Mouse (Mus musculus): Measurements from ENCODE around the gene Slc17a4. TPM values are rescaled to one million over a fixed set of nuclear protein-coding genes. Genes with fewer than 3 reads are reported as not detected.
A peak's percentile ranks its signal among the peaks of the same experiment; 100 is the strongest.

Gene Slc17a4
- polyA plus RNA-seq, 1 experiment from 2014 or later: 0.21 TPM

DNA sequence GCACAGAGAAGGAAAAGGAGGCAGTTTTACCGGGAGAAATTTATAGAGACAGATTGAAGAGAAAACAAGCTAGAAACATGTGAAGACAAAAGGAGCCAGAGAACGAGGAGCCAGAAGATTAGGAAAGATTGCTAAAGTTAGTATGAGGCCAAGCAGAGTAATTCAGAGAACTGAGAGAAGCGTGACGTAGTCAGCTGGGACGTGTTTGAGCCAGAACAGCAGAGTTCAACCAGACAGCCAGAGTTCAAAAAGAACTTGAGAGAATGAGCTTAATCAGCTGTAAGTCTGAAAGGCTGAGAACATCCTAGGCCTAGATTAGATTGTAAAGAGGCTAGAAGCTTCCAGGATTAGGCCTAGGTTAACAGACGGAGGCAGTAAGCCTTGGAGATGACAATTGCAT is 25.5 kb upstream of the Slc17a4 start:
- H3K4me2 ChIP-seq (replicated peaks; ENCODE audit: low read depth): no peak overlapping the region
- no peaks in the 10 kb centered on the region for H3K36me3 ChIP-seq (ENCODE audit: control insufficient read depth, insufficient read depth, low read length)
- WGBS: 43% methylated on average over 6 of the region's 6 CpGs
- H3K4me3 ChIP-seq (ENCODE audit: low read depth, low read length): no peak overlapping the region
- H3K27ac ChIP-seq (replicated peaks): 0 out of 2 replicates have a peak overlapping the region, but pooled peaks have one; percentile 35
- no peak for TF ChIP-seq CTCF (IDR thresholded peaks at IDR 0.05; ENCODE audit: low read depth)
- TF ChIP-seq EP300 (optimal IDR thresholded peaks at IDR 0.05): no peak
- H3K9me3 ChIP-seq (ENCODE audit: control insufficient read depth, low read length): no peaks in the 10 kb centered on the region
- no peak overlapping the region for H3K9ac ChIP-seq (ENCODE audit: low read length)
- ATAC-seq (ENCODE audit: low FRiP score, low TSS enrichment) (no peak), DNase-seq (ENCODE audit: low spot score) (no peak)
- H3K4me1 ChIP-seq (replicated peaks; ENCODE audit: control insufficient read depth, insufficient read depth): no peaks in the 10 kb centered on the region
- no peaks in the 10 kb centered on the region for H3K27me3 ChIP-seq (ENCODE audit: control insufficient read depth, insufficient read depth, low read length)

DNA sequence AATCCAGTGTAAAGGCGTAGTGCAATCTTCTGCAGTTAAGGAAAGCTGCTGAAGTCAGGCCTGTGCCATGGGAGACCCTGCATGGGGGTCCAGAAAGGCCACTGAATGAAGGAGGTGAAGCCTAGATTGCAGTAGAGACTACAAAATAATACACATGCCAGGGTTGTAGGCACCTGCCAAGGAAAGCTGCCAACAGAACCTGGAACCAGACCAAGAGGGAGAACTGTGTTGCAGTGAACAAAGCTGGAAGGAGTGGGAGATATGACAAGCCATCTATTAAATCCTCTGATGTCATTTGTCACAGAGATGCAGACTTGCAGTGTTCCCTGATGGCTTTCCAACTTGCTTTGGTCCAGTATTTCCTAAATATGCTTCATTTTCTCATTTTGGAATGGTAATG is 23.9 kb upstream of the Slc17a4 start:
- Histone ChIP-seq H3K27ac (replicated peaks) (no peak overlapping the region), H3K4me2 (replicated peaks; ENCODE audit: low read depth) (no peak overlapping the region), H3K4me3 (ENCODE audit: low read depth, low read length) (no peak overlapping the region), H3K9me3 (ENCODE audit: control insufficient read depth, low read length) (no peaks in the 10 kb centered on the region), H3K4me1 (replicated peaks; ENCODE audit: control insufficient read depth, insufficient read depth) (no peaks in the 10 kb centered on the region), H3K9ac (ENCODE audit: low read length) (no peak overlapping the region), H3K27me3 (ENCODE audit: control insufficient read depth, insufficient read depth, low read length) (no peaks in the 10 kb centered on the region), H3K36me3 (ENCODE audit: control insufficient read depth, insufficient read depth, low read length) (no peaks in the 10 kb centered on the region)
- no peak for TF ChIP-seq EP300 (optimal IDR thresholded peaks at IDR 0.05)
- TF ChIP-seq CTCF (IDR thresholded peaks at IDR 0.05; ENCODE audit: low read depth): no peak
- DNase-seq (ENCODE audit: low spot score): no peak
- no peak for ATAC-seq (ENCODE audit: low FRiP score, low TSS enrichment)
- WGBS: 94% methylated on average over 1 of the region's 1 CpGs

GRCm38 (mm10) chr13:23934211-23934520 is 19.4 kb upstream of the Slc17a4 start, which contains the start of gene Hist1h2aa:
Hist1h2aa (plus strand) TSS chr13:23934462.
- WGBS: 91% methylated on average over 10 of the region's 10 CpGs
- no peaks in the 10 kb centered on the region for H3K4me1 ChIP-seq (replicated peaks; ENCODE audit: control insufficient read depth, insufficient read depth)

GRCm38 (mm10) chr13:23933421-23934210 is 18.8 kb upstream of the Slc17a4 start, which contains the start of gene Hist1h2ba:
Hist1h2ba (minus strand) TSS chr13:23934156.
- WGBS: 91% methylated on average over 35 of the region's 39 CpGs
- Histone ChIP-seq H3K9me3 (ENCODE audit: control insufficient read depth, low read length) (no peaks in the 10 kb centered on the region), H3K27ac (replicated peaks) (no peak within 1 kb of the TSS), H3K27me3 (ENCODE audit: control insufficient read depth, insufficient read depth, low read length) (no peaks in the 10 kb centered on the region), H3K9ac (ENCODE audit: low read length) (no peak within 1 kb of the TSS), H3K4me2 (replicated peaks; ENCODE audit: low read depth) (no peak within 1 kb of the TSS), H3K36me3 (ENCODE audit: control insufficient read depth, insufficient read depth, low read length) (no peaks in the 10 kb centered on the region), H3K4me3 (ENCODE audit: low read depth, low read length) (no peak within 1 kb of the TSS), H3K4me1 (replicated peaks; ENCODE audit: control insufficient read depth, insufficient read depth) (0 out of 2 replicates have a peak, but pooled peaks cover under 1% of the 10 kb centered on the region)
- no peak for TF ChIP-seq EP300 (optimal IDR thresholded peaks at IDR 0.05)
- TF ChIP-seq CTCF (IDR thresholded peaks at IDR 0.05; ENCODE audit: low read depth): no peak
- DNase-seq (ENCODE audit: low spot score): no peak
- ATAC-seq (ENCODE audit: low FRiP score, low TSS enrichment): no peak

More at GRCm38 (mm10) chr13:23934211-23934520, 19.4 kb upstream of the Slc17a4 start, which contains the start of gene Hist1h2aa:
- no peaks in the 10 kb centered on the region for H3K27me3 ChIP-seq (ENCODE audit: control insufficient read depth, insufficient read depth, low read length)
- ATAC-seq (ENCODE audit: low FRiP score, low TSS enrichment) (no peak), DNase-seq (ENCODE audit: low spot score) (no peak)
- no peak within 1 kb of the TSS for H3K4me2 ChIP-seq (replicated peaks; ENCODE audit: low read depth)
- H3K9ac ChIP-seq (ENCODE audit: low read length): no peak within 1 kb of the TSS
- H3K27ac ChIP-seq (replicated peaks): no peak within 1 kb of the TSS
- TF ChIP-seq CTCF (IDR thresholded peaks at IDR 0.05; ENCODE audit: low read depth) (no peak), EP300 (optimal IDR thresholded peaks at IDR 0.05) (no peak)
- H3K36me3 ChIP-seq (ENCODE audit: control insufficient read depth, insufficient read depth, low read length): no peaks in the 10 kb centered on the region
- H3K9me3 ChIP-seq (ENCODE audit: control insufficient read depth, low read length): no peaks in the 10 kb centered on the region
- no peak within 1 kb of the TSS for H3K4me3 ChIP-seq (ENCODE audit: low read depth, low read length)

- Histone ChIP-seq H3K4me1 (replicated peaks; ENCODE audit: control insufficient read depth, insufficient read depth) (0 out of 2 replicates have a peak, but pooled peaks cover 2% of the 10 kb centered on the region), H3K27ac (replicated peaks) (no peak overlapping the region), H3K9me3 (ENCODE audit: control insufficient read depth, low read length) (no peaks in the 10 kb centered on the region), H3K4me2 (replicated peaks; ENCODE audit: low read depth) (peak overlapping the region; percentile 9; the same call in 1 of the 2 replicates), H3K9ac (ENCODE audit: low read length) (no peak overlapping the region), H3K27me3 (ENCODE audit: control insufficient read depth, insufficient read depth, low read length) (no peaks in the 10 kb centered on the region), H3K4me3 (ENCODE audit: low read depth, low read length) (no peak overlapping the region), H3K36me3 (ENCODE audit: control insufficient read depth, insufficient read depth, low read length) (no peaks in the 10 kb centered on the region)
- DNase-seq (ENCODE audit: low spot score) (peak; percentile 41), ATAC-seq (ENCODE audit: low FRiP score, low TSS enrichment) (peak; percentile 79)
- no peak for TF ChIP-seq EP300 (optimal IDR thresholded peaks at IDR 0.05)
- TF ChIP-seq CTCF (IDR thresholded peaks at IDR 0.05; ENCODE audit: low read depth): no peak
- WGBS: 58% methylated on average over 11 of the region's 11 CpGs
Measured at GRCm38 (mm10) chr13:23930904-23931303, 16.1 kb upstream of the Slc17a4 start.

DNA sequence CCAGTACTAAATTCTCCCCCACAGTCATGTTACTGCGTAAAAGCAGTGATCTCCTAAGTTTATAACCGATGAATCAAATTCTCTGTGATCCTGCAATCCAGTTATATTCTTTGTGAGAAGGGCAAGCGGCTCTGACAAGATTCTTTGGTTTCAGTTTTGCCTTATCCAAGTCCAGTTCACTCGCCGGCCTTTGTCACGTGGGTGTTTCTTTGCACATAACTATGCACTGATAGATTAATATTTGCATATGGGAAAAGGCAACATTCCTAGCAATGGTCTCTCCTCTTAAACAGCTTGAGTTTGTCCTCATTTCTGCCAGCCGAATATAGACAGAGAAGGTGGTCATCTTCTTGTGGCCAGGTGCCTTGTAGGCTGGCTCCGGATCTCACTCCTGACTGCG is 15.7 kb upstream of the Slc17a4 start:
- Histone ChIP-seq H3K4me2 (replicated peaks; ENCODE audit: low read depth) (peak overlapping the region; percentile 9; the same call in 1 of the 2 replicates), H3K36me3 (ENCODE audit: control insufficient read depth, insufficient read depth, low read length) (no peaks in the 10 kb centered on the region), H3K4me1 (replicated peaks; ENCODE audit: control insufficient read depth, insufficient read depth) (0 out of 2 replicates have a peak, but pooled peaks cover 2% of the 10 kb centered on the region), H3K4me3 (ENCODE audit: low read depth, low read length) (no peak overlapping the region), H3K27me3 (ENCODE audit: control insufficient read depth, insufficient read depth, low read length) (no peaks in the 10 kb centered on the region), H3K9me3 (ENCODE audit: control insufficient read depth, low read length) (no peaks in the 10 kb centered on the region), H3K27ac (replicated peaks) (no peak overlapping the region), H3K9ac (ENCODE audit: low read length) (no peak overlapping the region)
- ATAC-seq (ENCODE audit: low FRiP score, low TSS enrichment) (peak; percentile 59; the same call in 1 of the 2 replicates), DNase-seq (ENCODE audit: low spot score) (peak; percentile 48)
- TF ChIP-seq CTCF (IDR thresholded peaks at IDR 0.05; ENCODE audit: low read depth): no peak
- no peak for TF ChIP-seq EP300 (optimal IDR thresholded peaks at IDR 0.05)
- WGBS: 73% methylated on average over 9 of the region's 9 CpGs

Data from stomach, postnatal 0 days (tissue).